ENCODE assay signal across 7 mouse cellular contexts in genomic region chr13:108158465-108159240, GRCm38 (mm10). TPM values are rescaled to one million over a fixed set of nuclear protein-coding genes. Genes with fewer than 3 reads are reported as not detected.
DNase-seq lines count a peak whose midpoint lies in the region; ATAC-seq lines count a peak whose summit lies in the region.

Gene Ndufaf2 (minus strand): TSS chr13:108158623.
Gene Ercc8 (plus strand): TSS chr13:108158731.

- 0 out of 2 replicates have a peak, but pooled peaks cover 5% of the 10 kb centered on the region for H3K36me3 ChIP-seq in intestine, embryonic 15.5 days
- H3K36me3 ChIP-seq in midbrain, embryonic 10.5 days: peaks cover 18% of the 10 kb centered on the region

- H3K9ac ChIP-seq in intestine, embryonic 15.5 days: peak within 1 kb of the TSS; percentile 70

- DNase-seq in adrenal gland, adult 2 months: peak; percentile 97
- peak; percentile 92 for DNase-seq in embryo, embryonic 11.5 days (ENCODE audit: low read depth, low spot score)
- peak; percentile 95 to 96 for DNase-seq in gastrocnemius, postnatal 36 days
- DNase-seq in left cerebral cortex, postnatal 25 days (ENCODE audit: low spot score in 2 of 2): peak; percentile 96 to 97
- DNase-seq in midbrain, embryonic 10.5 days (ENCODE audit: low spot score): peak; percentile 98
- DNase-seq in right cerebral cortex, postnatal 4 days: peak; percentile 98

- H3K9me3 ChIP-seq in intestine, embryonic 15.5 days: no peaks in the 10 kb centered on the region
- no peaks in the 10 kb centered on the region for H3K9me3 ChIP-seq in midbrain, embryonic 10.5 days (replicated peaks)

- H3K27me3 ChIP-seq in intestine, embryonic 15.5 days (replicated peaks): no peaks in the 10 kb centered on the region
- H3K27me3 ChIP-seq in midbrain, embryonic 10.5 days (ENCODE audit: low read depth, poor library complexity, severe bottlenecking): no peaks in the 10 kb centered on the region

- intact Hi-C loops in gastrocnemius, postnatal 36 days (cut with DNase I): loop anchor here (5.0 kb wide), 1 partner anchor 266 kb away; no protein-coding TSS in a partner anchor
- intact Hi-C loops in left cerebral cortex, postnatal 25 days (cut with DNase I): loop anchor here (5.0 to 10.0 kb wide), 4 partner anchors 266 to 1046 kb away; no protein-coding TSS in a partner anchor

- under 1% methylated on average over 47 of the region's 47 CpGs for WGBS in intestine, embryonic 15.5 days
- under 1% methylated on average over 47 of the region's 47 CpGs for WGBS in midbrain, embryonic 10.5 days

- peak; percentile 99 for ATAC-seq in intestine, embryonic 15.5 days

- 0 out of 2 replicates have a peak within 1 kb of the TSS, but pooled peaks have one; percentile 6 for H3K27ac ChIP-seq in intestine, embryonic 15.5 days
- H3K27ac ChIP-seq in midbrain, embryonic 10.5 days (replicated peaks): peak within 1 kb of the TSS; percentile 84

- H3K4me3 ChIP-seq in intestine, embryonic 15.5 days (replicated peaks): peak within 1 kb of the TSS; percentile 63
- H3K4me3 ChIP-seq in midbrain, embryonic 10.5 days: peak within 1 kb of the TSS; percentile 92

- peak within 1 kb of the TSS; percentile 85 for H3K4me2 ChIP-seq in intestine, embryonic 15.5 days (replicated peaks)

- peaks cover 5% of the 10 kb centered on the region; the same call in 1 of the 2 replicates for H3K4me1 ChIP-seq in intestine, embryonic 15.5 days (replicated peaks)
- peaks cover 17% of the 10 kb centered on the region for H3K4me1 ChIP-seq in midbrain, embryonic 10.5 days

RNA-seq across cellular contexts. Expression of gene Ndufaf2, which starts in this region (rescaled TPM):
- 10 to 100 TPM; 31.2 to 35.6 TPM for total RNA-seq in adrenal gland, adult 2 months (2021)
- 2.4 and 3.7 TPM in 2 replicates for polyA plus RNA-seq in adrenal gland, adult 2 months (2012; rRNA removed)
- total RNA-seq in gastrocnemius, postnatal 36 days (2021): 10 to 100 TPM; 13.3 to 17.3 TPM
- 62.8 and 63.1 TPM in 2 replicates for polyA plus RNA-seq in intestine, embryonic 15.5 days (2015; fragmentation: Nextera tagmentation; extraction: Ambion mirVana)
- total RNA-seq in left cerebral cortex, postnatal 25 days (2021): 10 to 100 TPM; 21.8 to 22.2 TPM
- 83.3 and 88.9 TPM in 2 replicates for polyA plus RNA-seq in midbrain, embryonic 10.5 days (2016; fragmentation: Nextera tagmentation; extraction: Ambion mirVana)

RNA-seq across cellular contexts. Expression of gene Ercc8, which starts in this region (rescaled TPM):
- total RNA-seq in adrenal gland, adult 2 months (2021): 1 to 10 TPM; 8.4 to 9.2 TPM
- polyA plus RNA-seq in adrenal gland, adult 2 months (2012; rRNA removed): 2.4 and 3.4 TPM in 2 replicates
- 1 to 10 TPM; 3.8 to 5.1 TPM for total RNA-seq in gastrocnemius, postnatal 36 days (2021)
- 13.5 and 15.7 TPM in 2 replicates for polyA plus RNA-seq in intestine, embryonic 15.5 days (2015; fragmentation: Nextera tagmentation; extraction: Ambion mirVana)
- 10 to 100 TPM; 17.1 to 23.2 TPM for total RNA-seq in left cerebral cortex, postnatal 25 days (2021)
- polyA plus RNA-seq in midbrain, embryonic 10.5 days (2016; fragmentation: Nextera tagmentation; extraction: Ambion mirVana): 23.0 and 24.2 TPM in 2 replicates

Comparison
In these comparisons a context has a peak if more than half of its experiments do, and no peak if none do; other contexts are left out.
1. Peak in every context shown above with its lines: DNase-seq, ATAC-seq, H3K4me3 ChIP-seq and H3K27ac ChIP-seq.
2. RNA of gene Ndufaf2 (polyA plus RNA-seq): 83.3 to 88.9 TPM in midbrain, embryonic 10.5 days and 62.8 to 63.1 TPM in intestine, embryonic 15.5 days; 2.4 to 3.7 TPM in adrenal gland, adult 2 months; every median in the first group is over 10 times any median in the second.